Mouse (Mus musculus): ENCODE measurements around the gene Gramd2. TPM values are rescaled to one million over a fixed set of nuclear protein-coding genes. Genes with fewer than 3 reads are reported as not detected.
A peak's percentile ranks its signal among the peaks of the same experiment; 100 is the strongest.

Gene Gramd2
- polyA plus RNA-seq, 1 experiment from 2014 or later: 6.1 TPM

DNA sequence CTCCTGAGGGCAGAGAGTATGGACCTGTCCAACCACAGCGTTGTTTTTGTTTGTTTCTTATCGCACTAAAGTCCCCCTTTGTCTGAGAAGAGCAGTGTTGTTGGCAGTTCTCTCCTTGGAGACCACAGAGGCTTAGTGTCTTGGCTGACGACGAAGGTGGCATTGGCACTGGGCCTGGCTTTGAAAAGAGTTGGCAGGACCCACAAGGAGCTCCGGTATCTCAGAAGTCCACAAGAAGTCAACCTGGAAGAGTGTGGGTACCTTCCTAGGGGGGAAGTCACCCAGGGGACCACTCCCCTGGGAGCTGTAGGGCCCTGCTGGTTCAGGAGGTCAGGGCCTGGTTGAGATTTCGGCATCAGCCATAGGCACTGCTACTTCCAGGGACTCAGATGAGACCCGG is 21.1 kb downstream of the Gramd2 start:
- no peak overlapping the region for H3K4me2 ChIP-seq (ENCODE audit: low read length)
- no peak overlapping the region for H3K9ac ChIP-seq (ENCODE audit: low read depth, low read length)
- 72% methylated on average over 7 of the region's 7 CpGs for WGBS
- H3K4me3 ChIP-seq (ENCODE audit: low read depth, low read length): no peak overlapping the region
- ATAC-seq: no peak
- H3K36me3 ChIP-seq (ENCODE audit: control insufficient read depth, insufficient read depth, low read length): no peaks in the 10 kb centered on the region
- no peaks in the 10 kb centered on the region for H3K4me1 ChIP-seq (ENCODE audit: control insufficient read depth, insufficient read depth, low read length)
- no peaks in the 10 kb centered on the region for H3K9me3 ChIP-seq (replicated peaks; ENCODE audit: control insufficient read depth, low read length, poor library complexity, severe bottlenecking)
- H3K27ac ChIP-seq (ENCODE audit: low read length): no peak overlapping the region
- no peaks in the 10 kb centered on the region for H3K27me3 ChIP-seq (ENCODE audit: control insufficient read depth, insufficient read depth, low read depth, low read length)

DNA sequence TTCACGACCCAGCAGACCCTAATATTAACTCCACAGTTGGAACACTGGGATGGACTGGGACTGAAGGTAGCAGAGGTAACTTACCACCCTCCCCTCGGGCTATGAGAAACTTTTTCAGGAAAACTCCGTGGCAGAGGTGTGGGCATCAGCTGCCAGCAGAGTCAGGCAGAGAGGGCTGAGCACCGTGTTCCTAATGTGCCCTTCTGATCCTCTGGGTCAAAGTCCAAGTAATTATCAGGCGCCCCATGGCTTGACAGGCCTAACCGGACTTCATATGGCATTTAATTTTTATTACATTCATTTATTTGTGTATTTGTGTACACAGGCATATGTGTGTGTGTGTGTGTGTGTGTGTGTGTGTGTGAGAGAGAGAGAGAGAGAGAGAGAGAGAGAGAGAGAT is 23.2 kb downstream of the Gramd2 start:
- ATAC-seq: no peak
- Histone ChIP-seq H3K4me3 (ENCODE audit: low read depth, low read length) (no peak overlapping the region), H3K36me3 (ENCODE audit: control insufficient read depth, insufficient read depth, low read length) (no peaks in the 10 kb centered on the region), H3K9ac (ENCODE audit: low read depth, low read length) (no peak overlapping the region), H3K9me3 (replicated peaks; ENCODE audit: control insufficient read depth, low read length, poor library complexity, severe bottlenecking) (no peaks in the 10 kb centered on the region), H3K4me1 (ENCODE audit: control insufficient read depth, insufficient read depth, low read length) (no peaks in the 10 kb centered on the region), H3K27me3 (ENCODE audit: control insufficient read depth, insufficient read depth, low read depth, low read length) (no peaks in the 10 kb centered on the region), H3K27ac (ENCODE audit: low read length) (no peak overlapping the region), H3K4me2 (ENCODE audit: low read length) (no peak overlapping the region)
- 82% methylated on average over 6 of the region's 6 CpGs for WGBS

GRCm38 (mm10) chr9:59706850-59707825 is 27.2 kb downstream of the Gramd2 start:
- no peak overlapping the region for H3K4me2 ChIP-seq (ENCODE audit: low read length)
- WGBS: 69% methylated on average over 10 of the region's 10 CpGs
- no peaks in the 10 kb centered on the region for H3K4me1 ChIP-seq (ENCODE audit: control insufficient read depth, insufficient read depth, low read length)

DNA sequence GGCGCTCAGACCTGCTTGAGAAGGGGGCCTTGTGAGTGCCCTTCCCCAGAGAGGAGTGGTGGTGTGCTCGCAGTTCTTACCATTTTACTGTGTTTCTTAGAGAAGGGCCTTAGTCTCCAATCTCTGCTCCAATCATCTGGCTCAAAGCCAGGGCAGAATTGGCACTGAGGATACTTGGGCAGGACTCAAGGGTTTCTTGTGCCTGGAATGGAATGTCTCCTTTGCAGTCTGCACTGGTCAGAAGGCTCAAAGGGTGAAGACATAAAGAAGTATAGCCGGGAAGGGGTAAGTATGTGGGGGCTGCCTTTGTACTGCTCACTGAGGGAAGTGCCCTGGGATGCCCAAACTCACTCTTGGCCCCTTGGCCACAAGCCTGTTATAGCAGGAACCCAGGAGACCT is 29.3 kb downstream of the Gramd2 start:
- Histone ChIP-seq H3K27me3 (ENCODE audit: control insufficient read depth, insufficient read depth, low read depth, low read length) (no peaks in the 10 kb centered on the region), H3K27ac (ENCODE audit: low read length) (no peak overlapping the region), H3K9ac (ENCODE audit: low read depth, low read length) (no peak overlapping the region), H3K4me1 (ENCODE audit: control insufficient read depth, insufficient read depth, low read length) (no peaks in the 10 kb centered on the region), H3K9me3 (replicated peaks; ENCODE audit: control insufficient read depth, low read length, poor library complexity, severe bottlenecking) (no peaks in the 10 kb centered on the region), H3K4me2 (ENCODE audit: low read length) (no peak overlapping the region), H3K4me3 (ENCODE audit: low read depth, low read length) (no peak overlapping the region), H3K36me3 (ENCODE audit: control insufficient read depth, insufficient read depth, low read length) (no peaks in the 10 kb centered on the region)
- WGBS: 82% methylated on average over 3 of the region's 3 CpGs
- ATAC-seq: no peak

More at GRCm38 (mm10) chr9:59706850-59707825, 27.2 kb downstream of the Gramd2 start:
- H3K9ac ChIP-seq (ENCODE audit: low read depth, low read length): no peak overlapping the region
- H3K27me3 ChIP-seq (ENCODE audit: control insufficient read depth, insufficient read depth, low read depth, low read length): no peaks in the 10 kb centered on the region
- no peak overlapping the region for H3K4me3 ChIP-seq (ENCODE audit: low read depth, low read length)
- H3K27ac ChIP-seq (ENCODE audit: low read length): no peak overlapping the region
- H3K9me3 ChIP-seq (replicated peaks; ENCODE audit: control insufficient read depth, low read length, poor library complexity, severe bottlenecking): no peaks in the 10 kb centered on the region
- H3K36me3 ChIP-seq (ENCODE audit: control insufficient read depth, insufficient read depth, low read length): no peaks in the 10 kb centered on the region
- ATAC-seq: no peak

- Histone ChIP-seq H3K4me1 (ENCODE audit: control insufficient read depth, insufficient read depth, low read length) (no peaks in the 10 kb centered on the region), H3K9ac (ENCODE audit: low read depth, low read length) (no peak overlapping the region), H3K4me2 (ENCODE audit: low read length) (no peak overlapping the region), H3K9me3 (replicated peaks; ENCODE audit: control insufficient read depth, low read length, poor library complexity, severe bottlenecking) (no peaks in the 10 kb centered on the region), H3K4me3 (ENCODE audit: low read depth, low read length) (no peak overlapping the region), H3K27ac (ENCODE audit: low read length) (no peak overlapping the region), H3K36me3 (ENCODE audit: control insufficient read depth, insufficient read depth, low read length) (no peaks in the 10 kb centered on the region), H3K27me3 (ENCODE audit: control insufficient read depth, insufficient read depth, low read depth, low read length) (no peaks in the 10 kb centered on the region)
- 72% methylated on average over 7 of the region's 7 CpGs for WGBS
- ATAC-seq: no peak
Observed at GRCm38 (mm10) chr9:59716275-59716898, 36.4 kb downstream of the Gramd2 start.

GRCm38 (mm10) chr9:59718237-59718636 is 38.3 kb downstream of the Gramd2 start:
- Histone ChIP-seq H3K27me3 (ENCODE audit: control insufficient read depth, insufficient read depth, low read depth, low read length) (no peaks in the 10 kb centered on the region), H3K27ac (ENCODE audit: low read length) (no peak overlapping the region), H3K9me3 (replicated peaks; ENCODE audit: control insufficient read depth, low read length, poor library complexity, severe bottlenecking) (no peaks in the 10 kb centered on the region), H3K36me3 (ENCODE audit: control insufficient read depth, insufficient read depth, low read length) (no peaks in the 10 kb centered on the region), H3K4me3 (ENCODE audit: low read depth, low read length) (no peak overlapping the region), H3K4me2 (ENCODE audit: low read length) (no peak overlapping the region), H3K9ac (ENCODE audit: low read depth, low read length) (no peak overlapping the region), H3K4me1 (ENCODE audit: control insufficient read depth, insufficient read depth, low read length) (peaks cover under 1% of the 10 kb centered on the region)
- 85% methylated on average over 4 of the region's 4 CpGs for WGBS
- no peak for ATAC-seq

- Histone ChIP-seq H3K36me3 (ENCODE audit: control insufficient read depth, insufficient read depth, low read length) (no peaks in the 10 kb centered on the region), H3K4me1 (ENCODE audit: control insufficient read depth, insufficient read depth, low read length) (peaks cover 7% of the 10 kb centered on the region), H3K27me3 (ENCODE audit: control insufficient read depth, insufficient read depth, low read depth, low read length) (no peaks in the 10 kb centered on the region), H3K4me3 (ENCODE audit: low read depth, low read length) (no peak overlapping the region), H3K4me2 (ENCODE audit: low read length) (no peak overlapping the region), H3K27ac (ENCODE audit: low read length) (no peak overlapping the region), H3K9me3 (replicated peaks; ENCODE audit: control insufficient read depth, low read length, poor library complexity, severe bottlenecking) (no peaks in the 10 kb centered on the region), H3K9ac (ENCODE audit: low read depth, low read length) (no peak overlapping the region)
- 89% methylated on average over 5 of the region's 5 CpGs for WGBS
- no peak for ATAC-seq
Observed at GRCm38 (mm10) chr9:59721144-59721543, 41.2 kb downstream of the Gramd2 start.

- 19% methylated on average over 10 of the region's 10 CpGs for WGBS
- H3K9me3 ChIP-seq (replicated peaks; ENCODE audit: control insufficient read depth, low read length, poor library complexity, severe bottlenecking): no peaks in the 10 kb centered on the region
- peaks cover 7% of the 10 kb centered on the region for H3K4me1 ChIP-seq (ENCODE audit: control insufficient read depth, insufficient read depth, low read length)
- 0 out of 2 replicates have a peak, but pooled peaks have one; percentile 36 for ATAC-seq
- H3K4me2 ChIP-seq (ENCODE audit: low read length): peak overlapping the region; percentile 53
- H3K27me3 ChIP-seq (ENCODE audit: control insufficient read depth, insufficient read depth, low read depth, low read length): no peaks in the 10 kb centered on the region
- H3K9ac ChIP-seq (ENCODE audit: low read depth, low read length): peak overlapping the region; percentile 57; the same call in 1 of the 2 replicates
- peak overlapping the region; percentile 18; the same call in 1 of the 2 replicates for H3K4me3 ChIP-seq (ENCODE audit: low read depth, low read length)
- H3K27ac ChIP-seq (ENCODE audit: low read length): no peak overlapping the region
- H3K36me3 ChIP-seq (ENCODE audit: control insufficient read depth, insufficient read depth, low read length): no peaks in the 10 kb centered on the region
Observed at GRCm38 (mm10) chr9:59723096-59723657, 43.2 kb downstream of the Gramd2 start.
